Mouse (Mus musculus): ENCODE data around the gene Mgmt.

DNA sequence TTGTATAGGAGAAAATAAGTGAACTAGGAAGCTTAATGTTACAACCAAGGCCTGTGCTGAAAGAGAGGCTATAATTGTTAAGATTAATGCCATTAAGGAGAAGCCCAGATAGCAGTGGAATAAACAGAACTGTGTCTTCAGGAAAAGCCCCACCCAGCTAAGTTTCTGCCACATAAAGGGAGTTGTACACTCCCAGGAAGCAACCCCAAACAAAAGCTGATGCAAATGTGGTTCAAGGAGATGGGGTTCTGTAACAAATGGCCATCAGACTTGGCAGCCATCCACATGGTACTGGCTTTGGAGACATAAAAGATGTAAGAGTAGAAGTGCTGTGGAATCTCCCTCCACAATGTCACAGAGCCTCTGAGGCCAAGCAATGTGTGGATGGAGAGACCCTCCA lies 264.7 kb downstream of the Mgmt start:
- TF ChIP-seq CTCF (IDR thresholded peaks at IDR 0.05; ENCODE audit: extremely low read depth, insufficient read length, insufficient replicate concordance, low read depth, low read length) (no peak), POLR2A (IDR thresholded peaks at IDR 0.05; ENCODE audit: low read depth, low read length) (no peak)
